Mouse (Mus musculus) heart, adult 2 months (tissue): ENCODE measurements around the gene Csnk1e.

Source experiments
- CTCF ChIP-seq: fragments of 200-600 bp; IDR thresholded peaks from 2 replicates; pipeline ENCODE4 v1.8.1; 2022; ENCODE audit warnings: antibody characterized with exemption, mild to moderate bottlenecking, moderate library complexity
- POLR2A ChIP-seq: fragments of 200-500 bp; IDR thresholded peaks from 2 replicates; pipeline ENCODE4 v1.6.1; 2011; ENCODE audit warnings: mild to moderate bottlenecking, low read depth, low read length, control low read depth; ENCODE audit not compliant: insufficient read depth

DNA sequence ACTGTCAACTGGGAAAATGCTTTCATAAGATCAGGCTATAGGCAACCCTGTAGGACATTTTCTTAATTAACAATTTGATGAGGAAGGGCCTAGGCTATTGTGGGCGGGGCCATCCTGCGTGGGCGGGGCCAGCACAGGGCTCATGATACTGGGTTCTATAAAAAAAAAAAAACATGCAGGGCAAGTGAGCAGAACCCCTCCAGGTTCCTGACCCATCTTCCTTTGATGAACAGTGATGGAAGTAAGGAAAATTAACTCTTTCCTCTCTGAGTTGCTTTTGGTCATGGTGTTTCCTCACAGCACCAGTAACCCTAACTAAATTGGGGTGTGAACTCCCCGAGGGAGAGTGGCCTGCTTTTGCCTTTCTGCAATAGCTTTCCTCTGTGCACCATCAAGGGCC lies 26.8 kb downstream of the Csnk1e start:
- TF ChIP-seq CTCF: no peak
- no peak for TF ChIP-seq POLR2A
